Mouse (Mus musculus) forebrain, embryonic 11.5 days (tissue): ENCODE data around the gene Stpg4. TPM values are rescaled to one million over a fixed set of nuclear protein-coding genes. Genes with fewer than 3 reads are reported as not detected.

ENCODE experiments used
- ATAC-seq: fragments of 200-750 bp; cut with Nextera tagmentation; replicated peaks from 2 replicates; pipeline ENCODE4 v1.8.0; 2017; ENCODE audit warnings: moderate TSS enrichment; ENCODE audit not compliant: low FRiP score
- DNase-seq: peaks from one replicate; pipeline ENCODE4 v3.0.0-alpha.2; 2017; ENCODE audit warnings: low spot score
- H3K27ac ChIP-seq: fragments of 300-500 bp; sonication (generic); 2 replicates; pipeline ENCODE4 v1.5.1; 2014; ENCODE audit warnings: low read depth, low read length
- H3K27me3 ChIP-seq: fragments of 300-500 bp; sonication (generic); 2 replicates; pipeline ENCODE4 v1.6.1; 2014; ENCODE audit warnings: mild to moderate bottlenecking, low read length, mixed read lengths; ENCODE audit not compliant: control insufficient read depth, insufficient read depth
- H3K36me3 ChIP-seq: fragments of 300-500 bp; sonication (generic); 2 replicates; pipeline ENCODE4 v1.6.1; 2014; ENCODE audit warnings: mild to moderate bottlenecking, low read length, moderate library complexity, mixed read lengths; ENCODE audit not compliant: control insufficient read depth, insufficient read depth
- H3K4me1 ChIP-seq: fragments of 300-500 bp; sonication (generic); replicated peaks from 2 replicates; pipeline ENCODE4 v1.6.1; 2014; ENCODE audit warnings: low read length, mixed read lengths; ENCODE audit not compliant: control insufficient read depth, insufficient read depth
- H3K4me2 ChIP-seq: fragments of 300-500 bp; sonication (generic); 2 replicates; pipeline ENCODE4 v1.6.1; 2014; ENCODE audit warnings: low read depth, mild to moderate bottlenecking, low read length, moderate library complexity, mixed read lengths; ENCODE audit not compliant: severe bottlenecking
- H3K4me3 ChIP-seq: fragments of 300-500 bp; sonication (generic); 2 replicates; pipeline ENCODE4 v1.5.1; 2014; ENCODE audit warnings: low read depth, low read length
- H3K9ac ChIP-seq: fragments of 300-500 bp; sonication (generic); 2 replicates; pipeline ENCODE4 v1.6.1; 2014; ENCODE audit warnings: low read length
- H3K9me3 ChIP-seq: fragments of 300-500 bp; sonication (generic); 2 replicates; pipeline ENCODE4 v1.6.1; 2016; ENCODE audit warnings: low read length, mixed read lengths; ENCODE audit not compliant: control insufficient read depth
- WGBS: fragments of 180-500 bp; shearing (Covaris S2); extraction: QIAGEN DNeasy Blood & Tissue Kit; methylation state at CpG from one replicate; pipeline ENCODE4 v1.1.7; 2014; 5-methylcytosine and 5-hydroxymethylcytosine counted together
- polyA plus RNA-seq: library from polyadenylated mRNA; unstranded; fragments of >200 nt; fragmentation: Nextera tagmentation; extraction: Ambion mirVana; gene quantifications from 2 replicates; pipeline ENCODE4 v1.2.1, GENCODE M21; 2014

Gene Stpg4
- polyA plus RNA-seq, 1 experiment from 2014 or later = not detected

DNA sequence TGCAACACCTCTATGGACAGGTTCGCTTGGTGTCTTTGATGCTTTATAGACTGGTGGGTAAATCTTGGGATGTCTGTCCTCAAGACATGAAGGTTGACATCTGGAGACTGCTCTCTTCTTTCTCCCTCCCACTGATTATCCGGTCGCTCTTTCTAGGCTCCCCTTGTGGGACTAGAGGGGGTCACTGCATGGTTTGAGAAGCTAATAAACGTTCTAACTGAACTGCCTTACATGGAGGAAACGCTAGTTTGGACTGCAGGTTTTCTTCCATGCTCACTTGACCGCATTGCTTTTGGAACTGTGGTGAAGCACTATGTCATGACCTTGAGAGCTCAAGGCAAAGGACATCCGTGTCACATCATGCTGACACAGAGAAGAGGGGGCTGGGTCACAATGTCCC, 25.8 kb upstream of the Stpg4 start:
- Histone ChIP-seq H3K27me3 (no peaks in the 10 kb centered on the region), H3K4me2 (no peak overlapping the region), H3K4me3 (no peak overlapping the region), H3K4me1 (no peaks in the 10 kb centered on the region), H3K9ac (no peak overlapping the region), H3K9me3 (no peaks in the 10 kb centered on the region), H3K27ac (no peak overlapping the region), H3K36me3 (no peaks in the 10 kb centered on the region)
- ATAC-seq = no peak
- WGBS = 86% methylated on average over 7 of the region's 7 CpGs
- no peak for DNase-seq

DNA sequence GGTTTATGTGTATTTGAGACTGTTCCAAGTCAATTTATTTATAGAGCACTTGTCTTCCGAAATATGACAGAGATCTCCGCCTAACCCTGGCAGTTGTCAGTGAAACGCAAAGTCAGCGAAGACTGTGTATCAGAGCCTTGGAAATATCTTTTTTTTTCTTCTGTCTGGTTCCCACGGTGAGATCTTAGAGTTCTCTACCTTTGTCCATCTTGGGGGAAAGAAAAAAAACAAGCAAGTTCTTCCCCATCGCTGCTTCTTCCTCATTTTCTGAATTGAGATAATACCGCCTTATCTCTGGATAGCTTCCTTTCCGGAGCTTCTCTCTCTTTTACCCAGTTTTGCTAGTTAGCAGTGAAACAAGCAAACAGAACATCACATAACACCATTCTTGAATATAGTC, 21.3 kb upstream of the Stpg4 start:
- Histone ChIP-seq H3K4me3 (no peak overlapping the region), H3K9me3 (no peaks in the 10 kb centered on the region), H3K27me3 (no peaks in the 10 kb centered on the region), H3K27ac (no peak overlapping the region), H3K4me2 (no peak overlapping the region), H3K9ac (no peak overlapping the region), H3K36me3 (no peaks in the 10 kb centered on the region), H3K4me1 (peaks cover 8% of the 10 kb centered on the region)
- WGBS = 92% methylated on average over 8 of the region's 8 CpGs
- DNase-seq (no peak), ATAC-seq (no peak)

DNA sequence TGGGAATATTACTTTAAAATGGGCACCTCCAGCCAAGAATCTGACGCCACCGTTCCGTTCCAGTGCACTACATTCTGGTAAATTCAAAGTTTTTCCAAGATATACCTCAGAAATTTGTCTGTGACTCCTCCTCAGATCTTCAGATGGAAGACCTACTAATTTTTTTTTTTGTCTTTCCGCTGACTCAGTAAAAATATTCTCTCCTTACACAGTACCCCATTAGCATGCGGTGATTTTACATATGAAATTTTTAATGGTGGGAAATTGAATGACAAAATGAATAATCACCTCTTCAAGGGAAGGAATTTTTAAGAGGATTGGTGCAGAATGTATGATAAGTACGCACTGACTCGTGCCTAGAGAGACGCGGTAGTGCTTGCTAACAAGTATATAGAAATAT, 20.8 kb upstream of the Stpg4 start:
- 90% methylated on average over 9 of the region's 9 CpGs for WGBS
- Histone ChIP-seq H3K9me3 (no peaks in the 10 kb centered on the region), H3K4me3 (no peak overlapping the region), H3K27me3 (no peaks in the 10 kb centered on the region), H3K27ac (no peak overlapping the region), H3K9ac (no peak overlapping the region), H3K36me3 (no peaks in the 10 kb centered on the region), H3K4me1 (peaks cover 10% of the 10 kb centered on the region), H3K4me2 (0 out of 2 replicates have a peak overlapping the region, but pooled peaks have one; percentile 70)
- DNase-seq = no peak
- no peak for ATAC-seq

DNA sequence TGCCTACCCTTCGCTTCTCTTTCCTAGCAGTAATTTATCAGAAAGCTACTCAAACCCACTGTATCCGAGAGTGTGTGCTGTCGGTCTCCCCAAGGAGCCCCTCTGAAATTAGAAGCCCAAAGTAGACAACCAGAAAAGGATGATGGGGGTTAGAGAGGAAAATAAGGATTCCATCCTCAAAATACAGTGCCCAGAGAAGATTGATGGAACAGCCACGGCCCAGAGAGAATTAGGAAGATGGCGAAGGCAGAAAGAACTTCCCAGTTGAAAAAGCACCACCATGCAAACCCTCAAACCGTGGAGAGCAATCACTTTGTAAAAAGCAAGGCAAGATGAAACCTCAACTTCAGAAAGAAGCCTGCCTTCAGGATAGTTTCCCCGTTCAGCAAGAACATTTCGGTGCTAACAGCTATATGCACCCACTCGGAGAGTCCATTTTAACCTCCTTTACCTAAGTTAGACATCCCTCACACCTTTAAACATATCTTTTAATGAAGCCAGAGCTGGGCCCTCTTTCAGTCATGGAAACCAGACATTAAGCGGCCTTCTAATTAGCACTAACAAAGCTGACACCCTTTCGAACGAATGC, 20.2 kb upstream of the Stpg4 start:
- 37% methylated on average over 12 of the region's 12 CpGs for WGBS
- Histone ChIP-seq H3K4me1 (peaks cover 11% of the 10 kb centered on the region), H3K4me2 (peak overlapping the region; percentile 70), H3K36me3 (no peaks in the 10 kb centered on the region), H3K27me3 (no peaks in the 10 kb centered on the region), H3K9ac (peak overlapping the region; percentile 99), H3K27ac (peak overlapping the region; percentile 99; the same call in 1 of the 2 replicates), H3K9me3 (no peaks in the 10 kb centered on the region), H3K4me3 (peak overlapping the region; percentile 97)
- DNase-seq = no peak
- ATAC-seq = no peak

DNA sequence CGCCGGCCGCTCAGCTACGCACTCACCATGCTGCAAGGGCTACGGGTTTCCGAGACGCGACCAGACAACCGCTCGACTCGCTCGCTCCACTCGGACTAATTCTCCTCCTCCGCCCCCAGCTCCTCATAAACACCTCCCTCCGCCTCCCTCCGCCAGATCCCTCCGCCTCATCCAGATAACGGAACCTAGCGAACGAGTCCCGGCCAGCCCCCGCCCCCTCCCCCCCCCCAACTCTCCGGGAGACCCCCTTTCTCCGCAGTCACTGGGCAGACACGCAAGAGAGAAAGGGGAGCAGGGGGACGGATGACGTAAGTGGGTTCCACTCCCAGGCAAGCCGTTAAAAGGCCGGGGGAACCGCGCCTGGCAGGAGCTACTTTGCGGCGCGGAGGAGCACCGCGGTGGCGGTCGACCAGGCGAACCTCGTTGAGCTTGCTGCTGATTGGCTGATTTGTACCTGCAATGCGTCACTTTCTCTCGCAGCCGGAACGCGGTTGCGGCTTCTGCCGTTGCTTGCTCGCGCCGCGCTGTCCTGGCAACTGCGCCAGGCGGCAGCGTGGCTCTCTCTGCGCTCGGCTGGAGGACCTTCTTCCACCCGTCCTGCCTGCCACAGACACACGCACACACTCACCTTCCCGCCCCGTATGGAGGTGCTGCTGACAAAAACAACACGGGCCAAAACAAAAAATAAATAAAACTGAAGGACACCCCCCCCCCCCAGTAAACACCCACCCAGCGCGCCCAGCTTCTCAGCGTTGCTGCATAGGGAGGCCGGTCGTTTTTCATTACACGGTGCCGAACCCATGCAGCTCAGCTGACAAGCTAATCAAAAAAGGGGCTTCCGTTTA, 19.4 kb upstream of the Stpg4 start, which contains the start of gene Calm2:
Gene Calm2 (minus strand): TSS at position 169 of the 845 bp plus-strand sequence.
- H3K9ac ChIP-seq = peak within 1 kb of the TSS; percentile 99
- H3K36me3 ChIP-seq = no peaks in the 10 kb centered on the region
- DNase-seq = peak; percentile 99
- H3K4me1 ChIP-seq = peaks cover 14% of the 10 kb centered on the region
- ATAC-seq = peak; percentile 94
- H3K9me3 ChIP-seq = no peaks in the 10 kb centered on the region
- H3K27ac ChIP-seq = peak within 1 kb of the TSS; percentile 99
- under 1% methylated on average over 64 of the region's 69 CpGs for WGBS
- no peaks in the 10 kb centered on the region for H3K27me3 ChIP-seq
- peak within 1 kb of the TSS; percentile 84 for H3K4me2 ChIP-seq
- peak within 1 kb of the TSS; percentile 97 for H3K4me3 ChIP-seq

DNA sequence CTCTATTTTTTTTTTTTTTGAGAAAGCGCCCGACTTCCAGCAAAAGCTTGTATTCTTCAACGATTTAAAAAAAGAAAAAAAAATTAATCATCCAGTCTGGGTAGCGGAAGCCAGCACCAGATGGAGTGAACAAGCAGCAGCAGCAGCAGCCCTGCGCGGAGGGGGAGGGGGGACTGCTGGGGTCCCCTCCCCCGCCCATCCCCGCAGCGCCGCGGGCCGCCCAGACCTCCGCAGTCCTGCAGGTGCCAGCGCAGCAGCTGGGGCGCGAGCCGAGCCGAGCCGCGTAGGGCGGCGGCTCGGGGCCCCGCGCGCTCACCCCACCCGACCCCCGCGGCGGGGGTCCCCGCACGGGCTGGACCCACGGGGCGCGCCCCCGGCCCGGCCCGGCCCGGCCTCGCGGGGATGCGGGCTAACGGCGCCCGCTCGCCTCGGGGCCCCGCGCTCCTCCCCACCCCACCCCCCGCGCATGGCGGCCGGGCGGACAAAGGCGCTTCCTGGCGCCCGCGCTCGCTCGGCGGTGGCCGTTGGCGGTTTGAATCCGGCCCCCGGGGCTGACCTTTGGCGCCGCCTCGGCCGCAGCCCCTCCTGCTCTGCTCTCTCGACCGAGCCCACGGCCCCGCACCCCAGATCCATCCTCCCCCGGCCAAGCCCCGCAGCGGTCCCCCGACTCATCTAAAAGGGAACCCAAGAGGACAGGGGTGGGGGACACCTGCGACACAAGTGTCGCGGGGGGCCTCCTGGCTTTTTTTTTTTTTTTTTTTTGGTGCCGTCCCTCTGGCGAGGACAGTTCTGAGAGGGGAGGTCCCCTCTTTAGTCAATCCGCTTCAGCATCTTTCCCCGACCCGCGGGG, 18.6 kb upstream of the Stpg4 start:
- no peaks in the 10 kb centered on the region for H3K36me3 ChIP-seq
- H3K27me3 ChIP-seq = no peaks in the 10 kb centered on the region
- peak overlapping the region; percentile 99 for H3K27ac ChIP-seq
- peak; percentile 88 for DNase-seq
- peak overlapping the region; percentile 99 for H3K9ac ChIP-seq
- under 1% methylated on average over 39 of the region's 86 CpGs for WGBS
- H3K9me3 ChIP-seq = no peaks in the 10 kb centered on the region
- H3K4me1 ChIP-seq = peaks cover 14% of the 10 kb centered on the region
- peak; percentile 77 for ATAC-seq
- peak overlapping the region; percentile 84 for H3K4me2 ChIP-seq
- peak overlapping the region; percentile 97 for H3K4me3 ChIP-seq

DNA sequence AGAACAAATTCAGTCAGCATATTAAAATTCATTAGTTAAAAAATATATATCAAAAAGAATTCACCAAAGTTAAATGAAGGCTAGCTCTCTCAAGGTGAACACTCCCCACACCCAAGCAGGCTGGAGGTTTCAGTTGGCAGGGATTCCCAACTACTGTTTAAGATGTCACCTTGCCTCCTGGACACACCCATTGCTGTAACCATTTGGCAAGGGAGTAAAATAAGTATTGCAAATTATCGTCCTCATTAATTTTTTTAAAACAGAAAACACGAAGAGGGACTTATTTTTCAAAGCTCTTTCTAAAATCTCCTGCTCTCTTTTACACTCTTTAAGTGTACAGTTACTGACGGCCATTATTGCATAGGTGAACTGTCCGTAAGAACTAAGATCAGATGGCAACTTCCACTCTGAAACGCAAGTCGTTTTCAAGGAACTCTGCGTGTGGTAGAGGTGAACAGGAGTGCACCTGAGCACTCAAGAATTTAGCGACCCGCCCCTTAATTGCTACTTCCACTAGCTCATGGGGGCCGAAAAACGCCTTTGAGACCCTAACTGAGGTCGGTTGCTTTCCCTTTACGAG, 17.9 kb upstream of the Stpg4 start:
- peak overlapping the region; percentile 99; the same call in 1 of the 2 replicates for H3K27ac ChIP-seq
- H3K9ac ChIP-seq = peak overlapping the region; percentile 99
- DNase-seq (no peak), ATAC-seq (no peak)
- H3K36me3 ChIP-seq = no peaks in the 10 kb centered on the region
- H3K27me3 ChIP-seq = no peaks in the 10 kb centered on the region
- H3K4me3 ChIP-seq = peak overlapping the region; percentile 97
- WGBS = under 1% methylated on average over 13 of the region's 13 CpGs
- H3K9me3 ChIP-seq = no peaks in the 10 kb centered on the region
- peak overlapping the region; percentile 84 for H3K4me2 ChIP-seq
- peaks cover 14% of the 10 kb centered on the region for H3K4me1 ChIP-seq

DNA sequence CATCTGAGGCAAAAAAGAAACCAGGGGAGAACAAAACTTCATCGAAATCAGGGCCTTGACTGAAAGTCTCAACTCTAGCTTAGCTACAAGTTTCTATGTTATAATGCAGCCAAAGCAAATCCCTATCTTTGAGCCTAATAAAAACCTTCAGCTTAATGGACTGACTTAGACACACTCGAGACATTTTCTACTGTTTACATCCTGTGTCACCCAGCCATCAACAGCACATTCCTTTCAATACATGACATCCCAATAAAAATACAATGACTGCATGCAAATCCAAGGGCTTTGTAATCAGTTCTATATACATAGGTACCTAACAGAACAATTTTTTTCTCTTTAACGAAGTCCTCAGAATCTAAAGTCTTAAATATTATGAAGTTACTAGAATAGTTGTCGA, 17.2 kb upstream of the Stpg4 start:
- Histone ChIP-seq H3K9me3 (no peaks in the 10 kb centered on the region), H3K4me1 (peaks cover 16% of the 10 kb centered on the region), H3K9ac (no peak overlapping the region; the same call in 1 of the 2 replicates), H3K4me2 (peak overlapping the region; percentile 58), H3K4me3 (peak overlapping the region; percentile 28), H3K27ac (no peak overlapping the region), H3K36me3 (no peaks in the 10 kb centered on the region), H3K27me3 (no peaks in the 10 kb centered on the region)
- WGBS = 53% methylated on average over 4 of the region's 4 CpGs
- ATAC-seq (no peak), DNase-seq (no peak)
